Mouse (Mus musculus): ENCODE measurements around the gene Syngap1.

The Syngap1 gene

DNA sequence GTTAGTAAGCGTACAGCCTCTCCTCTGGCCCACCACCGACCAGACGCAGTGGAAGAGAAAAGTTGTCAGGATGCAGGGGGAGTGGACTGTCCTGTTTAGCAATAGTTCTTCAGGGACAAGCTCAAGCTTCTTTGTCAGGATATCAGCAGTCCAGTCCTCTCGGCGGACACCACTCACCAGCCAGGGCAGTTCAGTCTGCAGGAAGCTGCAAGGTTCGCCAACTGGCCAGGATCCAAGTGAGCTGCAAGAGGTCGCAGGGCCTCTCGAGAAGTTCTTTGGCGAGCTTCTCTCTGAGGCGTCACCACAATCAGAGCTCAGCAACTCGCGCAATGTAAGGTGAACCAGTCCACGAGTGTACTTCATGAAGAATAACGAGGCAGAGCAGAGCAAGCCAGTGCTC lies 53.4 kb downstream of the Syngap1 start:
- no peak for DNase-seq (ENCODE audit: low spot score)

DNA sequence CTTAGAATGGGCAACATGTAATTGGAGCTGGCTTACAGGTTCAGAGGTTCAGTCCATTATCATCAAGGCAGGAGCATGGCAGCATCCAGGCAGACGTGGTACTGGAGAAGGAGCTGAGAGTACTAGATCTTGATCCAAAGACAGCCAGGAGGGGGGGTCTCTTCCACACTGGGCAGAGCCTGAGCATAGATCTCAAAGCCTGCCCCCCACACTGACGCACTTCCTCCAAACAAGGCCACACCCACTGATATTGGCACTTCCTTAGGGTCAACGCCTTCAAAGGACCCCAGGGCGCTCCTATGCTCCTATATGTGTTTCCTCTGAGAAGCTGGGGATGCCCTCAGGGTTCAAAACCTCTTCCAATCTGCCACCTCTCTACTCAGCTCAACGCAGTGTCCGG lies 54.0 kb downstream of the Syngap1 start:
- no peak for DNase-seq (ENCODE audit: low spot score)

DNA sequence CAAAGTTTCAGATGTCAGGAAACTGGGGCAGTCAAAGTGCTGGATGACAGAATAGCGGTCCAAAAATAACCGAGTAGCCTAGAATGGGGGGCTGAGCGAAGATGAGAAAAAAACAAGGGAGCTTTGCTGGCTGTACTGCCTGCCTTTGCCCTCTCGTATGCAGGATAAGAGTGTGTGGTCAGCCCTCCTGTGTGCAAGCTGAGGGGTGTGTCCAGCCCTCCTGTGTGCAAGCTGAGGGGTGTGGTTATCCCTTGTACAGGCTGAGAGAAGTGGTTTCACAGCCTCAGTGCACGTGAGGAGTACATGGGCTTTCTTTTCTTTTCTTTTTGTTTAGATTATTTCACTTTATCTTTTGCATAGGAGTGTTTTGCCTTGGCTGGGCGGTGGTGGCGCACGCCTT lies 54.5 kb downstream of the Syngap1 start:
- DNase-seq (ENCODE audit: low spot score) = no peak

DNA sequence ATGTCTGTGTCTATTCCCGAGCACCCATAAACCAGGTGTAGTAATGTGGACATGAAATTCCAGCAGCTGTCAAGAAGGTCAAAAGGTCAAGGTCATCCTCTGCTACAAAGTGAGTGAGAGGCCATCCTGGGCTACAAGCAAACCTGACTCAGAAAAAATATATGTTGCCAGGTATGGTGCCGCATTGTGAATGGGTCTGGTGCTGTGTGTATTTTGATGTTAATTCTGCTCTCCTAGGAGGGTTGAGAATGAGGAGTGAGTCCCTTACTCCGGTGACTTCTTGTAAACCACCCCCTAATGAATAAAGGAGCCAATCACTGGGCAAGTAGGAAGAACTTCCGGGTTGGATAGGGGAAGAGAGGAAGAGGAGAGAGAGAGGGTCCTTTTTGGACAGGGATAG lies 56.6 kb downstream of the Syngap1 start:
- DNase-seq (ENCODE audit: low spot score) = no peak

DNA sequence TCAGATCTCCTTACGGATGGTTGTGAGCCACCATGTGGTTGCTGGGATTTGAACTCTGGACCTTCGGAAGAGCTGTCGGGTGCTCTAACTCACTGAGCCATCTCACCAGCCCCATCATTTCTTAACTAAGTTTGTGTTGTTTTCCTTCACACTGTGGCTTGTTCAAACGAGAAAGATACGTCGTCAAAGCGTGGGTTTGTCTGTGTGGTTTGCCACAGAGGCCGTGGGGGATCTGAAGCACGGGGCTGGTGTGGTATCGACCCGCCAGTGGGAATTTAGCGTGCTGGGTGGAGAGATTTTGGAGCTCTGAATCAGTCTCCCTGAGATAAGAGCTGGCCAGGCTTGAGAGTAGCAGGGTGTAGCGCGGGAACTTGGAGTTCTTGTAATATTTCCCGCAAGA lies 57.2 kb downstream of the Syngap1 start:
- no peak for DNase-seq (ENCODE audit: low spot score)

DNA sequence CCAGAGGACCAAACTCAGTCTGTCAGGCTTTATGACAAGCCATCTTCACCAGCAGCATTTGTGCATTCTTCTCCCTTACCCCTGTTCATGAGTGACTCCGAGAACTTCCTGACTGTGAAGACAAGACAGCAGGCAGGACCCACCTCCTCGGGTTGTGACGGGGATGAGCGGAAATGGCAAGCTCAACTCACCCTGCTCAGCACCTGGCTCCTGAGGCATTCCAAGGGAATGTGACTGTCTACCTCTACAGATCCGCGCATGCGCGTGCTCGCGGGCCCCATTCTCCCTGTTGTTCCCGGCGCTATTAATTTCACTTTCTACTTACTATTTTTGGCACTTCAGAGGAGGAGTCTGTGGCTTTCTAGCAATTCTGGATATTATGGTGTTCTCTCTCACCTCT lies 58.9 kb downstream of the Syngap1 start:
- no peak for DNase-seq (ENCODE audit: low spot score)

DNA sequence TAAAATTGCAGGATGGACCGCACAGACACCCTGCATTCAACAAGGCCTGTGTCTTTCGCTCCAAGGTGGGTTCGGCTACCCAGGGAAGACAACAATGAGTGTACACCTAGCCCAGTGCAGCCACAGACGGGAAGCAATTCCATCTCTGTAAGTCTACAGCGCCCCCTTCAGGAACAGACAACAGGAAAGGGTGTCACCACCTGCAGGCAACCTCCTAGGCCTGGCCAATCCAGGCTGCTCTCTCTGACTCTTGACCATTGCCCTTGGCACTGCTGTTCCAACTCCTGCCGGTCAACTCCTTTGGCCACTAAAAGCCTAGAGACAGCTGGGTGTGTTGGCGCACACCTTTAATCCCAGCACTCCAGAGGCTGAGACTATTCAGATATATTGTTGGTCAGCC lies 60.1 kb downstream of the Syngap1 start:
- DNase-seq (ENCODE audit: low spot score) = peak; percentile 42

DNA sequence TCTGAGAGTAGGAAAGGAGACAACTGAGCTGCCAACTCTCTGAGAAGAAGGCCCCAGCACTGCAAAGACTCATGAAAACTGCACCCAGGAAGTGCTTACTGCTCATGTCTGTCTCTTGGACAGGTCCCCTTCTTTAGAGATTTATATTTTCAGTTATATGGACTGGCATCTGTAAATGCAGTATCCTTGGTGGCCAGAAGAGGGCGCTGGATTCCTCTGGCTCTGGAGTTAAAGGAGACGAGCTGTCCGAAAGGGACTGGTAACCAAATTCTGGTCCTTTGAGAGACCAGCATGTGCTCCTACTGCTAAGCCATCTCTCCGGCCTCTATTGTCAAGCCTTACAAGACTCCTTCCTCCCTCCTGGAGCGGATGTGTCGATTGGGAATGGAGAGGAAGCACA lies 60.8 kb downstream of the Syngap1 start:
- peak; percentile 41 for DNase-seq (ENCODE audit: low spot score)

DNA sequence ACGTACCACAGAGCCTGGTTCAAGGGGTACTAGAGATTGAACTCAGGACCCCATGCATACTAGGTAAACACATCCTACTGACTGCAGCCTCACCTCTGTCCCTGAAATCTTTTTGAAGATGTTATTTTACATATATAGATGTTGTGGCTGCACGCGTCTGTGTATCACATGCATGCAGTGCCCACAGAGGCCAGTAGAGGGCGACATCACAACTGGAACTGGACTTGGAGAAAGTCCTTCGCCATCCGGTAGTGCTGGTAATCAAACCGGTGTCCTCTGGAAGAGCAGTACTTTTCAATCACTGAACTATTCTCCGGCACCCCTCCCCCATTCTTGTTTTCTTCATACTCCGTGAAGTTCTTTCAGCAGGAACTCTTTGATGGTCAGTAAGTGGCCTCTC lies 63.4 kb downstream of the Syngap1 start:
- peak; percentile 62 for DNase-seq (ENCODE audit: low spot score)

DNA sequence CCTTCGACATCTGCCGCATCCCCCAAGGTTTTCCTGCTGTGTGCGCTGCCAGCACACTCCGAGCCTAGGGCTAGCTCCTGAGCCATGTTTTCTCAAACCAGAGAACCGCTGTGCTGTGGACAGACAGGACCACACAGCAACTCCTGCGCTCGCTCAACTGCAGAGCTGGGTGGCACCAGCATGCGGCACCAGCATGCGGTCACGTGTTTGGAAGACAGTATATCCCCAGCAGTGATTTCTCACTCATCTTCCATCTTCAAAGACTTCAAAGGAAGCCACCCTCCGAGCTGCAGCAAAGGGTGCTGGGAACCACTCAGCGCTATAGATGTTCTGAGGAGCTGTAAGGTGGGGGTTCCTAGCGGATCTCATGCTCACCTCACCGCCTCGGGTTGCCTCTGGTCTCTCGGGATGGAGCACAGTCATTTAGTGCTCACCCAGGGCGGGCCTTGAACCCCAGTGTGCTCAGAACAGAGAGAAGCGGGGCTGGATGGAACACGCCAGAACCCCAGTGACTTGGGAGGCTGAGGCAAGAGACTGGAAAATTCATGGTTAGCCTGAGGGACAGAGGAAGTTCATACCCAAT lies 63.9 kb downstream of the Syngap1 start:
- DNase-seq (ENCODE audit: low spot score) = no peak

DNA sequence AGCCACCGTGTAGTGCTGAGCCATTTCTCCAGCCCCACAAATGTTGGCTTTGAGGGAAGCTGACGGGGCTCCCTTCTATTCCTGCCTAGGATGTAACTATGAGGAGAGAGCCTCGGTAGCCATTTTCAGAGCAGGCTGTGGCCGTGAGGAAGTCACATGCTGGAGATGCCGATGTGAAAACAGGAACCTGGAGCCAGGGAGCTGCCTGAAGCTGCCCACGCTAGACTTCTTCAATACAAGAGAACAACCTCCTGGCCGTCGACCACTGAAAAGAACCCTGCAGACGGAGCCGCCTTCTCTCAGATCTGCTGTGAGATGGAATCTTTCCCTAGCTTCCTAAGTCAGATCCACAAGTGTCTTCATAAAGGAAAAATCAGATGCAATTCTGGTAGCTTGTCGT lies 64.6 kb downstream of the Syngap1 start:
- no peak for DNase-seq (ENCODE audit: low spot score)

DNA sequence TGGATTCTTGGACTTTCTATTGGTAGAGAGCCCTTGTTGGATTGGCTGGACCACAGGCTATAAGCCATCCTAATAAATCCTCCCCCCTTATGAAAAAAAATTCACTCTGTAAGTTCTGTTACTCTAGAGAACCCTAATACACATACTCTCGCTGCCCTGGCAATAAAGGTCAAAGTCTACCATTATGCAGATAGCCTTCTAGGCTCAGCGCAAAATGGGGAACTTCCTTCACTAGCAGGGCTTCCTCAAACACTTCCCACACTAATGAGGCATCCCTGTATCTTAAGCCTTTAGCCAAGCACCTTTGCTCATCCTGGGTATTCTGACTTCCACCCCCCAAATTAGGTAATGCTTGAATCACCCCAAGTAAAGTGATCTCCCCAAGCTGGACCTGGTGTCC lies 67.2 kb downstream of the Syngap1 start:
- DNase-seq (ENCODE audit: low spot score) = no peak

DNA sequence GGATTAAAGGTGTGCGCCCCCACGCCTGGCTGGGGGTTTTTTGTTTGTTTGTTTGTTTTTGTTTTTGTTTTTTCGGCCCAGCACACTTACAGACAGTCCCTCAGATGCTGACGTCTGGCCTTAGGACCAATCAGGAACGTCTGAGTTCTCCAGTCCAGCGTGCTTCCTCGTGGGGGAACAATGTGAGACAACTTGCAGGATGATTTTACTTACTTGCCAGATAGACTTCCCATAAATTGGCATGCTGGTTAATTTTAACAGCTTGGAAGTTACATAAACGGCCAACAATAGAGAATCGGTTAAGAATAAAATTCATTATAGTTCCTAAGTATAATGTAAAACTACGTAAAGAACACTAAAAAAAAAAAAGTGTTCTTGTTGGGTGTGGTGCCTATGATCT lies 70.1 kb downstream of the Syngap1 start:
- DNase-seq (ENCODE audit: low spot score) = no peak

DNA sequence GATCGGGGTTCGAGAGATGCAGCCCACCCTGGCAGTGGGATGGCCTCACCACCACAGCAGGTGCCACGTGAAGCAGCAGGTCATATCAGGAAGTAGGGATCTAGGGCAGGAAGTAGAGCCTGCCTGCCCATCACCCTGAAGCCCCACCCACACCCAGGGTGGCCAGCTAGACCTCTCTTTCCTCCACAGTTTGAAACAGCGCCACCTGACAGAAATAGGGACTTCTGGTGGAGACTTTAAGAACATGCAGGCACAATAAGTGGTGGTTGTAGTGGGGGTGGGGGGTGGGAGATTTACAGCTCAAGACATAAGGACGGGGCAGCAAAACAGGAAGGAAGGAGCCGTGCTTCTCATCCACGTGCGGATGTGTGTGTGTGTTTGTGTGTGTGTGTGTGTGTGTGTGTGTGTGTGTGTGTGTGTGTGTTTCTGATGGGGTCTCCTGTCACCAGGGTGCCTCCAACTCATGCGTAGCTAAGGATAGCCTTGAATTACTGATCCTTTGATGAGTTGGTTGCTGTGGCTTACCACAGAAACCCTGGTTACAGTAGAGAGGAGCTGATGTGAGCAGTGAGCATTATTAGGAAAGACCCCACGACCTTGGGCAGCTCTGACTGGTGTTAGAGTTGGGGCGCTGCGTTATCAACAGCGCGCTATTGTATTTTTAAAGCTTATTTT lies 71.1 kb downstream of the Syngap1 start:
- DNase-seq (ENCODE audit: low spot score) = peak; percentile 48

DNA sequence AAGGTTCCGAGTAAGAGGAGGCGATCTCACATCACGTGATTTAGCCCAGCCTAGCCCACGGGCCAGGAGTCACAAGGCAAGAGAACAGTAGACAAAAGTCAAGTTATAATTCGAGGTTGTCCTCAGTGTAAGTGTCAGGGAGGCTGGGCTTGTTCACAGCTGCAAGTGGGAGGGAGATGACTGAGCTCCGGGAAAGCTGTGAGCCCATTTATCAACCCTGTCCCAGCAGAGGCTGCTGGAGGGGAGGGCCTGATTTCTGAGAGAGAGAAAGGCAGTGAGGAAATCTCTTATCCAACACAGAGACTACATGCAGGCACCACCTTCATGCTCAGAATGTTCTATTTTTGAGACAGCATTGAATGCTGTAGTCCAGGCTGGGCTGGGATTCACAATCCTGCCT lies 71.9 kb downstream of the Syngap1 start:
- peak; percentile 47 for DNase-seq (ENCODE audit: low spot score)

DNA sequence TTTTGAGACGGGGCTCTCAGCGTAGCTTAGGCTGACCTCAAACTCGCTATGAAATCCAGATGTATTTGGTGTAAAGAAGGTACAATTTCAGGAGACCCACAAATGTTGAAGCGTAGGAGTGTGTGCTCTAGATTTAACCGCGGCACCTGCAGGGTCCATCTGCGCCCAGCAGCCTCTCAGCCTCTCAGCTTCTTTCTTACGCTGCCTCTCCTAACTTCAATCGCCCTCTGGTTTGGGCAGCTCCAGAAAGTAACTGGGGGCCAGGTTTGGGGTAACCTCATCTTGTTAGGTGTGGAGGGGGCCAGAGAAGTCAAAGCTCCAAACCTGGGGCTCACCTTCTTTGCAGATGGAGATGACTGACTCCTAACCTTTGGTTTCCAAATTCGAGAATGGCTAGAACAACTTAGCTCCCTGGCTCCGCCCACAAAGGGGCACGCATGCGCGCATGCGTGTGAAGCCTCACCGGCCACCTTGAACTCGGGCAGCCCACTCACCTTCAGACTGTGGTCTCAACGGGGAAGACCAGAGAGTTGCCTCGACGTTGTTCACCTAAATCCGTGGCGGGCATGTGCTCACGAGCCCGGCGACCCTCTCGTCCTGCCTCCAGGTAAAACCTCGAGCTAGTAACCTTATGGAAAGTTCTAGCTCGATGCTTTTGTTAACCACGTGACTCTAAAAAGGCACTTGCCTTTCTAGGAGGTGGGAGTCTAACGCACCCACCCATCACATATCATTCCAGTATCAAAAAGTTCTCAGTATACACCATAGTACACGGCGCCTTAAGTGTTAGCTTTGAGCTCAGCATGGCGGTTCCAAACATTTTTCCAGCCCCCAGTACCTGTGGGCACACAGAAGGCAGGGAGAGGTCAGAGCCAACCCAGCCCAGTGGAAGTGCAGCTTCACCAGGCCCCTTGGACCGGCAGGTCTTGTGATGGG lies 76.8 kb downstream of the Syngap1 start:
- DNase-seq (ENCODE audit: low spot score) = peak; percentile 92

DNA sequence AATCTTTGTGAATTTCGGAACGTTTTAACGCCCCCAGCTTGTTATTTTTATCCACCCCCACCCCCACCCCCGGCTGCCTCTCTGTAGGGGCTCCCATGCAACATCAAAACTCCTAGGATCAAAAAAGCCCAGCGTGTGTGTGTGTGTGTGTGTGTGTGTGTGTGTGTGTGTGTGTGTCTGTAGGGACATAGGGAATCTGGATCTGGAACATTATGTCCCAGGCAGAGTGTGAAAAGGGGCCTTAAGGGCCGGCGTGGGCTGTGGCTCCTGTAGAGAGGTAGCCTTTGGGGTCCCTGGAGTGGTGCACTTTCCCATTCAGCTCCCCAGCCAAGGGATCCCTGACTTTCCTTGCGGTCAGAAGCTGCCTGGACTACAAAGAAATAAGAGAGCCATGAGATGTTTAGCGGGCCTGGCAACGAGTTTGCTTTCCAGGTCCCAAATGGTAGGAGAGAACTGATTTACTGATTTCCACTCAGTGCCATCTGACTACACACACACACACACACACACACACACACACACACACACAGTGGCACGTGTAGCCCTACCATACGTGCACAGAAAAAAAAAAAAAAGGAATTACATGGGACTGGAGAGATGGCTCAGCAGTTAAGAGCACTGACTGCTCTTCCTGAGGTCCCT lies 77.6 kb downstream of the Syngap1 start:
- DNase-seq (ENCODE audit: low spot score) = no peak

DNA sequence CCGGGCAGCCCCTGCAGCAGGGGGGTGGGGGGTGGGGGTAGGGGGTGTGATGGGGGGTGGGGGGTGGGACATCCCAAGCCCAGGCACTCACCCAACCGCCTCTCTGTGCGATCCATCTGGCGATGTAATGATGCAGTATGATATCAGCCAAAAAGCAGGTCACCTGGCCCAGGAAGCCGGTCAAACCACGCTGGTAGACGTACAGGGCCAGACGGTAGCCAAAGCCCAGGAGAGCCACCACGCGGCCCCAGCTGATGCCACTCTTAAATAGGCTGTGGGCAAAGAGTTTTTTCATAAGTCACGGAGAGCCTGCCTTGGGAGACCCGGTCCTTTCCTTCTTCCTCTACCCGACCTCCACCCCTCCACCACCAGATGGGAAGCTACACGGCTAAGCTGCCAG lies 80.0 kb downstream of the Syngap1 start:
- DNase-seq (ENCODE audit: low spot score) = no peak

DNA sequence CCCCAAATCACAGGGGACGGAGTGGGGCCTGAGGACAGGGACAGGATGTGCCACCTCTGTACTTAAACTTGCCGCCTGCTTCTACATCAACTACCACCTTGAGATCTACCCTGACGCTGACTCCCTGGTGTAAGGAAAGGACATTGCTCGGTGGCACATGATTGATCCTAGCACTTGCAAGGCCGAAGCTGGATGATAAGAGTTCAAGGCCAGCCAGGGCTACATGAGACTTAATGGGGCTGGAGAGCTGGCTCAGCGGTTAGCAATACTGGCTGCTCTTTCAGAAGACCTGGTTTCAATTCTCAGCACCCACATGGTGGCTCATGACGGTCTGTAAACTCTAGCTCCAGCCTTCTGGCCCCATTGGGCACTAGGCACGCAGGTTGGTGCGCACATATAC lies 80.7 kb downstream of the Syngap1 start:
- no peak for DNase-seq (ENCODE audit: low spot score)

All from c-Kit-positive CD71-positive TER-119-positive erythroid progenitor cells, embryonic 14.5 days (primary cell).